Mouse (Mus musculus): ENCODE measurements around the gene Dnase2b. TPM values are rescaled to one million over a fixed set of nuclear protein-coding genes. Genes with fewer than 3 reads are reported as not detected.

Gene Dnase2b
- polyA plus RNA-seq, 1 experiment from 2014 or later = not detected

DNA sequence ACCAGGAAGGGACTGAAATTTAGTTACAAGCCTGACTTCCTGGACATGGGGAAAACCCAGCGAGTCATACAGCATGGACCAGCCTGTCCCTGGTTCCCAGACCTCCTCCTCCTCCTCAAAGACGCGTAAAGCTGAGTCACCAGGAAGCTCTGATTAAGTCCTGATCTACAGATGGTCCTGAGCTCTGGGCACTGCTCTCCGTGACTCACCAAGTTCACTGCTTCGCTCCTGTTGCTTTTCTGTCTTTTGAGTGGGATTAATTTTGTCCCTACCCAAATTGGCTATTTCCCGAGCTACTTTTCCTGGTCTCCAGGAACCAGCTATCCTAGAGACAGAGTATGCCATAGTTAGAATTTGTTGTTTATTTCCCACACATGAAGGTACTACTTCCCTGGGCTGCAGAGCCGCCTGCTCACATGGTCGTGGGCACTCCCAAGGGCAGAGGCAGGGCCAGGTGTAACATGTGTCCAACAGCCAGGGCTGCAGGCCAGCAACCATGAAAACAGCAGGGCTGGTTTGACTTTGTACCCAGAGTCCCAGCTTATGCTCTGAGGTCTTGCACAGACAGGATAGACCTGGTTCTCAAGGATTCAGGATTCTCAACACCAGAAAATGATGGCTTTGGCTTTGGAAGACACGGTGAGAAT lies 47.4 kb downstream of the Dnase2b start:
- 83% methylated on average over 9 of the region's 9 CpGs for whole genome bisulfite sequencing

DNA sequence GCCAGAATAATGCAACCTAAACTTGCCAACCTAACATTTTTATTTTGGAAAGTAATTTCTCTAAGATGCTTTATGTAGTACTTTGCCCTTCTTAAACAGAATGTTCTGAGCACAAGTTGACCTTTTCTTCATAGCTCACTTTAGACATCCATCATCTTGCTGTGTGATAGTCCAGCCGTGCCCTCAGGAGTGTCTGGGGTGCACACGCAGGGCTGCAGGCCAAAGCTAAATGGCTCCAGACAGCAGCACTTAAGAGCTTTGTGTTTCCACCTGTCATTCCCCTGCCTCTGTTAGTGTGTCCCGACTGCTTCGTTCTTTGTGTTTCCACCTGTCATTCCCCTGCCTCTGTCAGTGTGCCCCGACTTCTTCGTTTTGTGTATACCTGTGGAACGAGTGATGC lies 48.0 kb downstream of the Dnase2b start:
- Histone ChIP-seq H3K4me1 (replicated peaks; ENCODE audit: control insufficient read depth, insufficient read depth, low read length) (peaks cover 7% of the 10 kb centered on the region), H3K27ac (ENCODE audit: low read length) (no peak overlapping the region), H3K4me3 (replicated peaks; ENCODE audit: low read length) (no peak overlapping the region), H3K9me3 (ENCODE audit: control insufficient read depth, low read length) (no peaks in the 10 kb centered on the region), H3K4me2 (ENCODE audit: low read length) (no peak overlapping the region), H3K9ac (replicated peaks; ENCODE audit: low read depth, low read length) (no peak overlapping the region), H3K27me3 (replicated peaks; ENCODE audit: control insufficient read depth, insufficient read depth, low read length) (no peaks in the 10 kb centered on the region), H3K36me3 (ENCODE audit: control insufficient read depth, insufficient read depth) (no peaks in the 10 kb centered on the region)
- 82% methylated on average over 7 of the region's 7 CpGs for WGBS
- no peak for ATAC-seq

More for the DNA sequence above, 47.4 kb downstream of the Dnase2b start:
- Histone ChIP-seq H3K9ac (replicated peaks; ENCODE audit: low read depth, low read length) (no peak overlapping the region), H3K27ac (ENCODE audit: low read length) (no peak overlapping the region), H3K36me3 (ENCODE audit: control insufficient read depth, insufficient read depth) (no peaks in the 10 kb centered on the region), H3K4me1 (replicated peaks; ENCODE audit: control insufficient read depth, insufficient read depth, low read length) (peaks cover 7% of the 10 kb centered on the region), H3K27me3 (replicated peaks; ENCODE audit: control insufficient read depth, insufficient read depth, low read length) (no peaks in the 10 kb centered on the region), H3K9me3 (ENCODE audit: control insufficient read depth, low read length) (no peaks in the 10 kb centered on the region), H3K4me3 (replicated peaks; ENCODE audit: low read length) (no peak overlapping the region), H3K4me2 (ENCODE audit: low read length) (no peak overlapping the region)
- no peak for ATAC-seq

DNA sequence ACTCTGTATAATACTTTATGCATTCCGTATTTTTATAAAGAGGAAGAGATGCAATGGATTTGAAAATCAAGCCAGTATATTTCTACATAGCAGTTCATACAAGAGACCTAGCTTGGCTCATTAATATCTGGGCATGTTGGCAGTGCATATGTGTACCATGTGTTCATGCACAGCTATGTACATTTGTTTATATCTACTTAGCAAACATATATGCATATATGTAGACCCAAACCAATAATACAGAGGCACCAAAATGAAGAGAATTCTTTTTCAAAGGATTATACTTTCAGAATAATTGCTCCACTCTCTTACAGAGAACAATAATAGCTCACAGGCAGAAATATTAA lies 50.4 kb downstream of the Dnase2b start:
- no peaks in the 10 kb centered on the region for H3K9me3 ChIP-seq (ENCODE audit: control insufficient read depth, low read length)
- no peak overlapping the region for H3K9ac ChIP-seq (replicated peaks; ENCODE audit: low read depth, low read length)
- no peaks in the 10 kb centered on the region for H3K27me3 ChIP-seq (replicated peaks; ENCODE audit: control insufficient read depth, insufficient read depth, low read length)
- H3K4me2 ChIP-seq (ENCODE audit: low read length) = no peak overlapping the region
- H3K4me3 ChIP-seq (replicated peaks; ENCODE audit: low read length) = no peak overlapping the region
- peak; percentile 57; the same call in 1 of the 2 replicates for ATAC-seq
- no peaks in the 10 kb centered on the region for H3K36me3 ChIP-seq (ENCODE audit: control insufficient read depth, insufficient read depth)
- H3K27ac ChIP-seq (ENCODE audit: low read length) = no peak overlapping the region; the same call in 1 of the 2 replicates
- 79% methylated on average over 1 of the region's 1 CpGs for WGBS
- H3K4me1 ChIP-seq (replicated peaks; ENCODE audit: control insufficient read depth, insufficient read depth, low read length) = peaks cover 7% of the 10 kb centered on the region

DNA sequence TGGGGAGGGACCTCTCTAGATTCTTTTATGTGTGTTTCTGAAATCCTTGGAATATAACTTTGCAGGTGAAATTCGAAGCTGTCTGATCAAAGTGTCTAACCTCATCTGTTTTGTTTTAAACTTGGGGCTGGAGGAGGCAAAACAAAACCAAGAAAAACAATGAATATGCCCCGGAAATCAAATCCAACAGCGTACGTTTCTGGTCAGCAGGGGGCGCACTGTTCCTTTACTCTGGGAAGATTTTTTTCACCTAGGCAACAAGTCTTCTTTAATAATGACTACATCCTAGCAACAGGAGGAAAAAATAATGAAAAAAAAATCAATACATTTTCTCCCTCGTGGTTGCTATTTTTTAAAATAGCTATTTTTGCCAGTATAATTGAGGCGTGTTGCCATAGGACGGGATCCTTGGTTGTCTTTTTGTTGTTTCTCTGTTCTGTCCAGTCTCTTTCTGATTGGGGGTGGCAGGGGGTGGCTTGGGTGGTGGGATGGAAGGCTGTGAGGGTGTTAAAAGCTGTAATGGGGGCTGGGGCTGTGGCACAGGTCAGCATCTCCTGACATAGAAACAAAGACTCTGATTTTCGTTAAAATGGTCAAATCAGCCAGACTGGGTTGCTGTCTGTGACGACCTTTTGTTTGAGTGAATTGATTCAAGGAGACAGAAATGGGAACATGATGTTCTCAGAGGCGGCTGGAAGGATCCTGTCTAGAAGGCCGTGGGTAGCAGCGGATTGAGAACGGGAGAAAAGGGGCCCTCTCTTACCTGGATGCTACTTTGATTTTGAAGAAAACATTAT lies 50.9 kb downstream of the Dnase2b start:
- Histone ChIP-seq H3K27ac (ENCODE audit: low read length) (no peak overlapping the region; the same call in 1 of the 2 replicates), H3K4me2 (ENCODE audit: low read length) (peak overlapping the region; percentile 9; the same call in 1 of the 2 replicates), H3K36me3 (ENCODE audit: control insufficient read depth, insufficient read depth) (no peaks in the 10 kb centered on the region), H3K27me3 (replicated peaks; ENCODE audit: control insufficient read depth, insufficient read depth, low read length) (no peaks in the 10 kb centered on the region), H3K4me3 (replicated peaks; ENCODE audit: low read length) (no peak overlapping the region), H3K9ac (replicated peaks; ENCODE audit: low read depth, low read length) (peak overlapping the region; percentile 25; the same call in 1 of the 2 replicates), H3K9me3 (ENCODE audit: control insufficient read depth, low read length) (no peaks in the 10 kb centered on the region), H3K4me1 (replicated peaks; ENCODE audit: control insufficient read depth, insufficient read depth, low read length) (peaks cover 7% of the 10 kb centered on the region)
- WGBS = 24% methylated on average over 14 of the region's 14 CpGs
- ATAC-seq = peak; percentile 31

DNA sequence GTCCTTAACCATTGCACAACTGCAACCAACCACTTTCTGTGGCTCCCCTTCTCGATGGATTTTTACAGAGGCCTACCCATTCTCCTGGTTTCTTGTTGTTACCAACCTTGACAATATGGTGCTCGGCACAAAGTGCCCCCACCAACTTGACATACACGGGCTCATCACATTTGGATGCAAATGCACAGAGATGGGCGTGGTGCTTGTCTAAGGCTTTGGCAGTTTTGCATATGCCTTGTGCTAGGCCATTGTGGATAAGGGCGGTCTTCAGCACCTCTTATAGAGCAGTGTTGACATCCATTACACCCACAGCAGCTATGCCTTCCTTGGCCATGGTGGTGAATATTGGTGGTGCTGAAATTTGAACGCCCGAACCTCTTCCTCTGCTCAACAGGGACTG lies 52.5 kb downstream of the Dnase2b start:
- Histone ChIP-seq H3K27ac (ENCODE audit: low read length) (no peak overlapping the region), H3K4me2 (ENCODE audit: low read length) (no peak overlapping the region), H3K27me3 (replicated peaks; ENCODE audit: control insufficient read depth, insufficient read depth, low read length) (no peaks in the 10 kb centered on the region), H3K4me1 (replicated peaks; ENCODE audit: control insufficient read depth, insufficient read depth, low read length) (peaks cover 7% of the 10 kb centered on the region), H3K9ac (replicated peaks; ENCODE audit: low read depth, low read length) (no peak overlapping the region), H3K4me3 (replicated peaks; ENCODE audit: low read length) (no peak overlapping the region), H3K36me3 (ENCODE audit: control insufficient read depth, insufficient read depth) (no peaks in the 10 kb centered on the region), H3K9me3 (ENCODE audit: control insufficient read depth, low read length) (no peaks in the 10 kb centered on the region)
- 93% methylated on average over 7 of the region's 7 CpGs for WGBS
- ATAC-seq = no peak

DNA sequence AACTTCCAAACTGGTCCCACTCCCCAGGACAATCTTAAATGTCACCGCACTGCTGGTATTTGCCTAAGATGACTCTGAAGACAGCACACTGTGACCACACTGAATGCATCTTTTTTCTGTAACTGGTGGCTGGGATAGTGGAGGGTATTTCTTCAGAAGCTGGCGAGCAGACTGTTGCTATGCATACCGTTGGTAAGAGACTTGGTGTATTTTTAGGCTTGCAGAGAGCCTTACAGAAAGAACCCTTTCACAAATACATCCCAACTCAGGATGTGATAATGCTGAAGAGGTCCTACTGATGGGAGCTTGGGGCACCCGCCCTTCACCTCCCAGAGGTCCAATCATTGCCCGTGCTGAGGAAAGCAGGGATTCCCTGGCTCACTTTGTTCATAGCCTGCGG lies 57.9 kb downstream of the Dnase2b start:
- Histone ChIP-seq H3K36me3 (ENCODE audit: control insufficient read depth, insufficient read depth) (no peaks in the 10 kb centered on the region), H3K4me1 (replicated peaks; ENCODE audit: control insufficient read depth, insufficient read depth, low read length) (no peaks in the 10 kb centered on the region), H3K9ac (replicated peaks; ENCODE audit: low read depth, low read length) (no peak overlapping the region), H3K4me2 (ENCODE audit: low read length) (no peak overlapping the region), H3K27ac (ENCODE audit: low read length) (no peak overlapping the region), H3K9me3 (ENCODE audit: control insufficient read depth, low read length) (no peaks in the 10 kb centered on the region), H3K4me3 (replicated peaks; ENCODE audit: low read length) (no peak overlapping the region), H3K27me3 (replicated peaks; ENCODE audit: control insufficient read depth, insufficient read depth, low read length) (no peaks in the 10 kb centered on the region)
- 83% methylated on average over 6 of the region's 6 CpGs for WGBS
- ATAC-seq = no peak

DNA sequence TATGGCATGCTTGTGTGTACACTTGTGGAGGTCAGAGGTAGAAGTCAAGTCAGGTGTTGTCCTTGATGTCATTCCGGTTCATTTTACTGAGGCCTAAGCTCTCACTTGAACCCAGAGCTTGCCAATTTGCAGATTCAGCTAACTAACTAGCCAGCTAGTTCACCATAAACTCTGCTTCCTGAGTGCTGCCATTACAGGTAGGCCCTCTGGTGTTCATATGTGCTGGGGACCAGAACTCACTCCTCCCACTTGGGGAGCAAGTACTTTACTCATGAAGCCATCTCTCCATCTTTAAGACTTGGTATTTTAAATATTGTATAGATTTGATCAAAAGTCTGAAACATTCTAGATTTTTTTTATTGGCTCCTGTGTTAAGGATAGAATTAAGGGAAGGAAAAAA lies 58.8 kb downstream of the Dnase2b start:
- H3K27ac ChIP-seq (ENCODE audit: low read length) = no peak overlapping the region
- no peaks in the 10 kb centered on the region for H3K27me3 ChIP-seq (replicated peaks; ENCODE audit: control insufficient read depth, insufficient read depth, low read length)
- H3K4me2 ChIP-seq (ENCODE audit: low read length) = no peak overlapping the region
- H3K4me1 ChIP-seq (replicated peaks; ENCODE audit: control insufficient read depth, insufficient read depth, low read length) = no peaks in the 10 kb centered on the region
- H3K9me3 ChIP-seq (ENCODE audit: control insufficient read depth, low read length) = no peaks in the 10 kb centered on the region
- H3K4me3 ChIP-seq (replicated peaks; ENCODE audit: low read length) = no peak overlapping the region
- 74% methylated on average over 1 of the region's 1 CpGs for WGBS
- no peaks in the 10 kb centered on the region for H3K36me3 ChIP-seq (ENCODE audit: control insufficient read depth, insufficient read depth)
- no peak overlapping the region for H3K9ac ChIP-seq (replicated peaks; ENCODE audit: low read depth, low read length)
- no peak for ATAC-seq

DNA sequence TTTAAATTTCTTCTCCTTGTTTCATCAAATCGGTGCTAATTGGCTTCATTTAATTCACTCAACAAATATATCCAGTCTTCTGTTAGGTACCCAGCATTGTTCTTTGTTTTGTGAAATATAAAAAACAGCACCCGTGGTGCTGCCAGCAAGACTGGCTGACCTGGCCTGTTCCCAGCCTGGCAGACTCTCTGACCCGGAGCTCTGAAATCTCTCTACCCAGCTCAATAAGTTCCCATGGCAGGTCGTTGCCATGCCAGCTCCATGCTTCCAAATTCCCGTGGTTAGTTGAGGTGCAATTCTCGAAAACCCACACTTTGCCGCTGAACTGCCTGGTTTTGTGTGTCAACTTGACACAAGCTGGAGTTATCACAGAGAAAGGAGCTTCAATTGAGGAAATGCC lies 60.6 kb downstream of the Dnase2b start:
- Histone ChIP-seq H3K27ac (ENCODE audit: low read length) (no peak overlapping the region), H3K4me2 (ENCODE audit: low read length) (no peak overlapping the region), H3K27me3 (replicated peaks; ENCODE audit: control insufficient read depth, insufficient read depth, low read length) (no peaks in the 10 kb centered on the region), H3K4me1 (replicated peaks; ENCODE audit: control insufficient read depth, insufficient read depth, low read length) (no peaks in the 10 kb centered on the region), H3K9me3 (ENCODE audit: control insufficient read depth, low read length) (no peaks in the 10 kb centered on the region), H3K9ac (replicated peaks; ENCODE audit: low read depth, low read length) (no peak overlapping the region), H3K4me3 (replicated peaks; ENCODE audit: low read length) (no peak overlapping the region), H3K36me3 (ENCODE audit: control insufficient read depth, insufficient read depth) (no peaks in the 10 kb centered on the region)
- ATAC-seq = no peak
- WGBS = 62% methylated on average over 7 of the region's 7 CpGs

DNA sequence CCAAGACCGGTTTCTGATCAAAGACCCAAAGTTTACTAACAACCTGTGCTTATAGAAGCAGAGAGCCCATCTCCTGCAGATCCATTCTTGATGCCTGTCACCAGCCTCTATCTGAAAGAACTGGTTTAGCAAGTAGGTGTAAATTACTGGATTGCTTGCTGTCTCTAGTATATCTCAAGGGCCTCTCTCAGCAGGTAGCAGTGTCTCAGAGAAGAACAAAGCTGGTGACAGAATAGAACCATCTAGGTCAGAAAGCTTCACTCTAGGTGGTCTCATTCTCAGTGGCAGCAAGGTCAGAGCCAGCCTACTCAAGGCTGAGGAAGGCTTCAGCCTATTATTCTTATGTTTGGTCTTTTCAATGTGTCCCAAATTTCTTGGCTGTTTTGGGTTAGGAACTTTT lies 71.8 kb downstream of the Dnase2b start:
- WGBS = 41% methylated on average over 1 of the region's 1 CpGs
- no peak overlapping the region for H3K9ac ChIP-seq (replicated peaks; ENCODE audit: low read depth, low read length)
- H3K4me2 ChIP-seq (ENCODE audit: low read length) = no peak overlapping the region
- no peak for ATAC-seq
- no peak overlapping the region for H3K27ac ChIP-seq (ENCODE audit: low read length)
- H3K4me3 ChIP-seq (replicated peaks; ENCODE audit: low read length) = no peak overlapping the region
- no peaks in the 10 kb centered on the region for H3K36me3 ChIP-seq (ENCODE audit: control insufficient read depth, insufficient read depth)
- no peaks in the 10 kb centered on the region for H3K27me3 ChIP-seq (replicated peaks; ENCODE audit: control insufficient read depth, insufficient read depth, low read length)
- peaks cover 4% of the 10 kb centered on the region; the same call in 1 of the 2 replicates for H3K9me3 ChIP-seq (ENCODE audit: control insufficient read depth, low read length)
- H3K4me1 ChIP-seq (replicated peaks; ENCODE audit: control insufficient read depth, insufficient read depth, low read length) = no peaks in the 10 kb centered on the region

Data from forebrain, embryonic 16.5 days (tissue).